Mouse (Mus musculus) kidney, adult 11 months (tissue): ENCODE data around the gene Arhgef10l.

Experiments
- DNase-seq: peaks from one replicate; pipeline ENCODE4 v3.0.0; 2022

Arhgef10l gene

DNA sequence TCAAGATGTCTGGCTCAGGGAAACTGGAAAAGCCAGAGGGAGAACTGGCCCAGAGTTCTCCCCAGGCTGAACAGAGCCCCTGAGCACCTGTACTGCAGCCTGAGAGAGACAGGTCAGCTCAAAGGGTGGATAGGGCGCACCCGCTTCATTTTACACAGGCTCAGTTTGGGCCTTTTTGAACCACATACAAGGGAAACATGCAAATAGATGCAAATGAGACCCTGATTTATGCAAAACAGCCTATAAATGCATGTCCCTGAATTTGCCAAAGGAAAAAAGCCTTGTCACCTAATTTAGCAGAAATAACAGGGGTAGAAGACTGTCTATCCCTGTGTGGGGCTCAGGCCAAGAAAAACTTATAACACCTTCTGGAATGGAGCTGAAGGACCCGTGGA, 160.2 kb downstream of the Arhgef10l start:
- DNase-seq, result no peak

DNA sequence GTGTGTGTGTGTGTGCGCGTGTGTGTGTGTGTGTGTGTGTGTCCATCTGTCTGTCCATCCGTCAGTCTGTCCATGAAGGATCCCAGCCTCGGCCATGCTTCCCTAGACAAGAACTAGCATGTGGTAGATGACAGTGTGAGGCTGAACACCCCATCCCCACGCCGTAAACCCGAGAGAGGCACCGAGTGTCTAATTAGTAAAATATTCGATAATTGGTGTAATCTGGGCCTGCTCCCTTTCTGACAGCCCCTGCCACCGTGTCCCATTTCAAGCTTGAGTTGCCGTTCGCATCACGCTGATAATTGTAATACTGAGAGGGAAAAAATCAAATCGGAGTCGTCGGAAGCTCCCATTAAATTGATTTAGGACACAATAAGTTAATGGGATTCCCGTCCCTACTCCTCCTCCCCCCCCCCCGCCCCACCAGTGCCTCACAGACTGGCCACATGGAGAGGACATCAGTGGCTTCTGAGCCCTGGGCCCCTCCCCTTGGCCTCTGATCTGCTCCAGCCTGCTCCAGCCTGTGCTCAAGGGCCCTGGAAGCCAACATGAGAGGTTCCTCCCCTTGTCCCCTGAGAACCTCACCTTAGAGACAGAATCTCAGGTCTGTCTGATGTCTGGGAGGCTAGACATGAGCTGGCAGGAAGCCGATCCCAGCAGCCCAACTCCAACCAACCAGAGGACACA, 160.7 kb downstream of the Arhgef10l start:
- no peak for DNase-seq

GRCm38 (mm10) chr4:140504067-140504913, 161.5 kb downstream of the Arhgef10l start:
- no peak for DNase-seq

- DNase-seq, result no peak
These were observed 165.0 kb downstream of the Arhgef10l start for GRCm38 (mm10) chr4:140500766-140501165.

DNA sequence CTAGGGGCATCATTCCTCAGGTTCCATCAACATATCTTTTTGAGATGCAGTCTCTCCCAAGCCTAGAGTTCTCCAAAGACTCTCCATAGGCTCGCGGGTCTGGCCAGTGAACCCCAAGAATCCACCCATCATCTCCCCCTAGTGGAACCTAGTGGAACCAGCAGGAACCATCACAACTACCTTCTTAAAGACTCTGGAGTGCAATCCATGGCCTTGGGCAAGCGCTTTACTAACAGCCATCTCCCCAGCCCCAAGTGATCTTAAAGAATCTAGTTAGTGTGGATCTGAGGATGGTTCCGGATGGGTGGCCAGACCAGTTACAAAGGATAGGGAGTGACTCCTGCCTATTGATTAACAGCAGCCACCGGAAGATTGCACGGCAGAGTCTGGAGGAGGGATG, 166.2 kb downstream of the Arhgef10l start:
- DNase-seq, result no peak

DNA sequence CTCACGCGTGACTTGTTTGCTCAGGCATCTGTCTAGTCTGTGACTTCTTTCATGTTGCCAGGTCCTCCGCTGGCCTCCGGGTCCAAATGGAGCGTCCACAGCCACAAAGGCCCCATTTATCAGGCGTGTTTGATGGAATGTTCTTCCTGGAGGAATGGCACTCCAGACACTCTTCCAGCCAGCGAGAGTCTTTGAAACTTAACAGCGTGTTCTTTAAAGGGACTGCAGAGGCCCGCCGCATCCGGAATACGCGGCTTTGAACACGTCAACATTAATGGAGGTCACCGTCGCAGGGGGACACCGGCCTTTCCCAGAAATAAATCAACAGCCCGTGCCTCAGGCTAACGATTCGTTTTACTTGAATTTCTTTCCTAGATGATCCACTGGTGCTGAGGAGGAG, 168.6 kb downstream of the Arhgef10l start:
- no peak for DNase-seq

DNA sequence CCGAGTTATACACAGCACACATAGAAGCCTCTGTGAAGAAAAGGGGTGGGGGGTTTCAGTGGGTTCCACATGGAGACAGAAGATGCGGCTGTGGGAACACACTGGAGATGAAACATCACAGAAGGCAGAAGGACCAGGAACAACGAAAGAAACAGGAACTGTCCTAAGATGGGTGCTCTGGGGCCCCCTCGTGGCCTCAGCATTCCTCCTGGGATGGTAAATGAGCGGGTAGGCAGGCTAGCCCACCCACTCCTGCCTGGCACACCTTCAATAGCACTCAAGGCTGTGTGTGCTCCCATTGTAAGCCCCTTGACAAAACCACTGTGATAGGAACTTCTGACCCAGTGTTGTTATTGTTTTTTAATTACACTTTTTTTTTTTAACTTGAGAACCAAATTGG, 174.3 kb downstream of the Arhgef10l start:
- no peak for DNase-seq

GRCm38 (mm10) chr4:140485442-140485841, 180.4 kb downstream of the Arhgef10l start:
- DNase-seq, result no peak

GRCm38 (mm10) chr4:140483134-140483533, 182.7 kb downstream of the Arhgef10l start:
- no peak for DNase-seq

- DNase-seq, result no peak
These were observed 185.3 kb downstream of the Arhgef10l start for GRCm38 (mm10) chr4:140480369-140481067.

DNA sequence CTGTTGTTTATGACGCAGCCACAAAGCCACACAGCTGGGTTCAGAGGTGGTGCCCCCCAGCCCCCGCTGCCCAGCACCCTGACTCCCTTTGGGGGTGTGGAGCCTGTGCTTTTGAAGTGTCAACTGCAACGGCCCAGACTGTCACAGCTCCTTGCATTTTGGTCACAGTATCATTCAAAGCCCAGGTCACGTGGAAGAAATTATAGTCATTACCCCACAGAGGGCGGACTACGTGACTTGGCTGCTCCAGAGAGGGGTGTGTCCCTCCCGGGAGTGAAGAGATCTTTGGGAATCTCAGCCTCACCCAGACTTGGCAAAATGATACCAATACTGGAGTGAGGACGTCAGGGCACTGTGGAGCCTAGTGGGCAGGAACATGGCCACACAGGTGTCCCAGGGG, 190.6 kb downstream of the Arhgef10l start:
- no peak for DNase-seq

DNA sequence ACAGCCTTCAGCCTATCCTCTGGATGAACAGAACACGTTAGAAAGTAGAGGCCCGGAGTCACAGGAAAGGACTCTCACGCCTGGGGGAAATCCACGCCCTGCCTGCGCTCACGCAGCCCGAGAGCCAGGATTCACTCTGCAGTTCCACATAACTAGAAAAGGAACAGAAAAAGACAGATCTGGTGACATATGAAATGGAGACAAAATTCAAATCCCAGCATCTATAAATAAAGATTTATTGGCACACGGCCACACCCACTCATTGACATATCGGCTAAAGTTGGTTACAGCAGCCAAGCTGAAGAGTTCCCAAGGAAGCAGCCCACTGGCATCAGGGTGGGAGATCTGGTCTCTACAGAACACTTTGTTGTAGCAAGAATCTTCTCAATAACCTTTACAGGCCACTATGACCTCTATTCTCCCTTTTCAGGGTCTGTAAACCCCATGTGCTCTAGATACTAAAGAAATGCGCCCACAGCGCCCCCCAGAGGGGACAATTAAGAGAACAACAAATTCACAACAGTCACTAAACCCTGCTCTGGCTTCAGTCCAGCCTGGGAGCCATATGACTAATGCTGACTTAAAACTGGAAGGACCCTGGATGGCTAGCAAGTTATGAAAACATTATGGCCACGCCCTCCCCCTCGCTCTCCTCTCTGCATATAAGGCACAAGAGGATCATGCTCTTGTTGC, 195.9 kb downstream of the Arhgef10l start:
- DNase-seq, result no peak

- DNase-seq, result no peak
These were observed 198.5 kb downstream of the Arhgef10l start for GRCm38 (mm10) chr4:140467254-140467791.
